Mouse (Mus musculus) liver, embryonic 14.5 days (tissue): ENCODE data around the gene Atp6ap1.

ENCODE experiments used
- CTCF ChIP-seq: IDR thresholded peaks from 2 replicates; pipeline ENCODE4 v1.5.1; 2016; ENCODE audit warnings: antibody characterized with exemption, low read depth, control low read depth
- EP300 ChIP-seq: IDR thresholded peaks from 2 replicates; pipeline ENCODE4 v1.6.1; 2016; ENCODE audit warnings: antibody characterized with exemption, low read depth

DNA sequence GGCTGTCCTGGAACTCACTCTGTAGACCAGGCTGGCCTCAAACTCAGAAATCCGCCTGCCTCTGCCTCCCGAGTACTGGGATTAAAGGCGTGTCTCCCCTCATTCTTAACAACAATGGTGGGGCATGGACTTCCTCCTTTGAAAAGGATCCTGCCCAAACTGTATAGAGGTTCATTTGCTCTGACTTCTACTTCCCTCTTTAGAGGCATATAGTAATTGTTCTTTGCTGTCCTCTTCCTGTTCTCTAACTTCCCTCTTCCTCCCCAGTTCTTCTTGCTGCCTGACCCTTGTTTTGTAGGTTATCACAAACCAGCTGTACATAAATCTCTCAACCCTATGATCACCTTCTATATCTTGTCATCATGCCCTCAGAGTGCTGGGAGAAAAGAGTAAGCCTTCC is 2.8 kb downstream of the Atp6ap1 start:
- TF ChIP-seq EP300 (no peak), CTCF (no peak)
